Mouse (Mus musculus): ENCODE measurements around the gene Slc27a4. TPM values are rescaled to one million over a fixed set of nuclear protein-coding genes. Genes with fewer than 3 reads are reported as not detected.

The Slc27a4 gene
- polyA plus RNA-seq (2017; shearing (Covaris generic)), result 2.4 TPM

DNA sequence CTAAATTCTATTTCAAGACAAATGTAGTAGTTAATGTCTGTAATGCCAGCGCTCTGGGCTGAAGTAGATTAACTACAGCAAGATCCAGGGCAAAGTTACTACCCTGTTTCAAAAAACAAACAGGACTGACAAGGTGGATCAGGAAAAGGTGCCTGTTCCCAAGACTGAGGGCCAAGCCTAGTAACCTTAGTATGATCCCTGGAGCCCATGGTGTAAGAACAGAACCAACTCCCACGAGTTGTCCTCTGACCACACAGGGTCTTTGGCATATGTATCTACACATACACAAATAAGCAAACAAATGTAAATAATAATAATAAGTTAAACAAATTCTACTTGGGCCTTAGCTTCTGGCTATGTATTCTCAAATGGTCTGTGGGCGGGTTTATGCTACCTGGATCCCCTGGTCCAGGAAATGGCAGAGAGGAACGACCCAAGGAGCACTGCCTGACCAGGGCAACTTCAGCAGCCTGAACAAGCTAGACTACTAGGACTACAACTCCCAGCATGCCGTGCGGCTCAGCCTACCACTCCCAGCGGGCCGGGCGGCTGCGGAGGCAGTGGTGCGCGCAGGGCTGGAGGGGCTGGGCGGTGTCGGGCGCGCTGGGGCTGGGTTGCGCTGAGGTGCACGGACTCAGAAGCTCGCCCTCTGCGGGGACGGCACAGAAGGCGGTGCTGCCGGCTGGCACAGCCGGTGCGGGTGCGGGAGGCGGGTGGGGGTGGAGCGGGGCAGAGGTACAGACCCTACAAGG, at the start of gene Slc27a4:
TSS of gene Slc27a4 (plus strand) at position 560 of the 752 bp plus-strand sequence.

DNA sequence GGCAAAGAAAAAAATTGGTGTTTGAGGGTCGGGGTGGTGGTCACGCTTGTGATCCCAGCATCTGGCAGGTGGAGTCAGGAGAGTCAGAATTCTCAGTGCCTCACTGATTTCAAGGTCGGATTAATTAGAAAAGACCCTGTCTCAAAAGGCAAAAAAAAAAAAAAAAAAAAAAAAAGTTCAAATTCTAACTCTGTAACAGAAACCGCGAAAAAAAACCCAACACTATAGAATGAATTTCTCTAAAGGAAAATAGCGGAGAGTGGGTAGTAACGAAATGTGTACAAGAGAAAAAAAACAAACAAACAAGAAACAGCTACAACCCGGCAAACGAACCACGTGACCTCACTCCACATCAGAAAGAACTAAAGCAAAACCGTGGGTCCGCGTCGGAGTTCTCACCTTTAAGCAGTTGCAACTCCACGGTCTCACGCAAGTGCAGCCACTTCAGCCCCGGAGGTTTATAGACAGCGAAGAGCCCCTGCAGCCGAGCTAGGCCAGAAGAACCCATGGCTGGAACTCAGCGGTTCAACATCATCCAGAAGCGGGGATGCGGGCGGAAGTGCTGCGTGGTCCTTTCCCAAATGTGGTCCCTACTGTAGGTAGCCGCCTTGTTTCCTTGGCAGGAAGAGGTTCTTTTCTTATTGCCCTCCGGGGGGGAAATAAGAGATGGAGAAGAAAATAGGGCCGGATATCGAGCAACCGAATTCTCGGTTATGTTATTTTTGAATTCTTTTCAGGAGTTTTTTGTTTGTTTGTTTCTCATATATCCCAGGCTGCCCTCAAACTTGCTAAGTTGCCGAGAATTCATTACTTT, 15.1 kb upstream of the Slc27a4 start, which contains the start of gene Coq4:
TSS of gene Coq4 (plus strand) at position 390 of the 814 bp plus-strand sequence.

DNA sequence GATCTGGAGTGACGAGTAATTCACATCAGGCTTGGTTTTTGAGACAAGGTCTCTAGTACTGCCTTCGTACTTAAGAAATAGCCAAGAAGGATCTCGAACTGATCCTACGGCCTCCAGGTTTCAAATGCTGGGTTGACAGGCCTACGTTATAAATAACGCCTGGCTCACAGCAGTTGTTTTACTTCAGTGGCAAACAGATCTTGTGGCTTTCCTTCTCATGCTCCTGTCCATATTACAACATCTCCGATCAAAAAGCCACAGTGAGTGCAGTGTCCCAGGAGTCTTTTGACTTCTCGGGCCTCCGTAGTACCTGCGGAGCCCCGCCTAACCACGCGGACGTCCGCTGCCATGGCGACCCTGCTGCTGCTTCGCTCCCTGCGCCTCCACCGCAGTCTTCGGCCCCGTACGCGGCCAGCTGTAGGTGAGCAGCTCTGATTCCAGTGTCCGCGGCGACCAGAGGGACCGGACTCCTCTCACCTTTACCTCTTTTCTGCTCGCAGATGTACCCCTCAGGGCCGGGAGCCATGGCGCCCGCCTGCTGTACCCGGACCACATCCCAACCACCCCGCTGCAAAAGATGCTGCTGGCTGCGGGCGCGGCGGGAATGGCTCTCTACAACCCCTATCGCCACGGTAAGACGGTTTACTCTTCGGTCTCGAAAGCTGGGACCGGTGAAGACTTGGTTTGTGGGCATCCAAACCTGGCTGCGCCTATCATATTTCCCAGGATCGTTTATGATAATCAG, 14.3 kb upstream of the Slc27a4 start, which contains the start of gene Trub2:
TSS of gene Trub2 (minus strand) at position 566 of the 745 bp plus-strand sequence.

DNA sequence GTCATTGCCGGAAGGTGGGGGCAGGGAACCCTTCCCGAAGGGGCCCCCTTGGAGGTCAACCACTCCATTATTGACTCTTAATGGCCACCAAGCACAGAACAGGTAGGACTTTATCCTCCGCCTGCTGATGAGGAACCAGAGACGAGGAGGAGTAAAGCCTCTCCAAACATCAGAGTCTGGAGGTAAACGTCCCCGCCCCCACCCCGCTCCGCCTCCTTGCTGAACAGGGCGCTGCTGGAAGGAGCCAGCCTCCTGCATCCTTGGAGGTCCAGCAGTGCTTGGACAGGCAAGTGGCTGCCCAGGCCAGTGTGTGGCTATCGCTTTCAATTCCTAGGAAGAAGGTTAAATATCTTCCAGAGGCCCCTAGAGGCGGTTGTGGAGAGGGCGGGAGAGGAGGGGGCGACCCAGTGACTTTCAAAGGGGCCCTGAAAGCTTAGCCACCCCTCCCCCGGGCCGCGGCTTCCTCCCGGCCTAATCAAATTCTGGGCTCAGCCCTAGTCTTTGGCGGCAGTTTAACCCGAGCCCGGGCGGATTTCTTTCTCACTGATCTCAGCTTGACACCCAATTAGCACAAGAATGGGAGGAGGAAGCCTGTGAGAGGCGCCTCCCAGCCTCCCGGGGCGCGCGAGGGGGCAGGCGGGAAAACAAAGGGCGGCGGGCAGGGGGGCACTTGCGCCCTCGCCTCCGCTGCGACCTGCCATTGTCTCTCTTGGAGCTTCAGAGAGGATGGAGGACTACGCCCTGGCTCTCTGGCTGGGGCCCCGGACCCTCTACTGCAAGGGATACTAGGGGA, 17.8 kb downstream of the Slc27a4 start, which contains the start of gene Urm1:
TSS of gene Urm1 (plus strand) at position 51 of the 793 bp plus-strand sequence.

Other genes with a start within 250 kb of the Slc27a4 start
- 9.0 TPM for gene Rapgef1, start 182.9 kb upstream of the Slc27a4 start, polyA plus RNA-seq (2017; shearing (Covaris generic))
- gene Gm13420, start 50.9 kb upstream of the Slc27a4 start, polyA plus RNA-seq (2017; shearing (Covaris generic)), result not detected
- 1.1 TPM for gene Gm13547, start 43.3 kb upstream of the Slc27a4 start, polyA plus RNA-seq (2017; shearing (Covaris generic))
- 12.6 TPM for gene Coq4, start 15.1 kb upstream of the Slc27a4 start, polyA plus RNA-seq (2017; shearing (Covaris generic))
- 36.4 TPM for gene Trub2, start 14.1 kb upstream of the Slc27a4 start, polyA plus RNA-seq (2017; shearing (Covaris generic))
- gene Urm1, start 17.4 kb downstream of the Slc27a4 start, polyA plus RNA-seq (2017; shearing (Covaris generic)), result 20.4 TPM
- 0.50 TPM for gene Cercam, start 66.5 kb downstream of the Slc27a4 start, polyA plus RNA-seq (2017; shearing (Covaris generic))
- 78.7 TPM for gene Odf2, start 86.6 kb downstream of the Slc27a4 start, polyA plus RNA-seq (2017; shearing (Covaris generic))
- 73.0 TPM for gene Gle1, start 132.8 kb downstream of the Slc27a4 start, polyA plus RNA-seq (2017; shearing (Covaris generic))
- 147 TPM for gene Sptan1, start 162.9 kb downstream of the Slc27a4 start, polyA plus RNA-seq (2017; shearing (Covaris generic))
- 1.3 TPM for gene Wdr34, start 246.2 kb downstream of the Slc27a4 start, polyA plus RNA-seq (2017; shearing (Covaris generic))